Mouse (Mus musculus) liver, embryonic 16.5 days (tissue): ENCODE measurements around the gene Jak3. TPM values are rescaled to one million over a fixed set of nuclear protein-coding genes. Genes with fewer than 3 reads are reported as not detected.

Source experiments
- ATAC-seq: fragments of 200-750 bp; cut with Nextera tagmentation; 2 replicates; pipeline ENCODE4 v1.8.0; 2017; ENCODE audit warnings: low read depth, mild to moderate bottlenecking, moderate number of reproducible peaks, moderate library complexity
- H3K27ac ChIP-seq: fragments of 300-500 bp; sonication (generic); 2 replicates; pipeline ENCODE4 v1.5.1; 2014; ENCODE audit warnings: mild to moderate bottlenecking, low read length
- H3K27me3 ChIP-seq: fragments of 300-500 bp; sonication (generic); 2 replicates; pipeline ENCODE4 v1.6.1; 2014; ENCODE audit warnings: low read depth, low read length, mixed read lengths; ENCODE audit not compliant: control insufficient read depth, insufficient read depth
- H3K36me3 ChIP-seq: fragments of 300-500 bp; sonication (generic); 2 replicates; pipeline ENCODE4 v1.6.1; 2014; ENCODE audit warnings: mild to moderate bottlenecking; ENCODE audit not compliant: control insufficient read depth, insufficient read depth
- H3K4me1 ChIP-seq: fragments of 300-500 bp; sonication (generic); 2 replicates; pipeline ENCODE4 v1.6.1; 2014; ENCODE audit warnings: low read depth, low read length, mixed read lengths; ENCODE audit not compliant: control insufficient read depth
- H3K4me2 ChIP-seq: fragments of 300-500 bp; sonication (generic); 2 replicates; pipeline ENCODE4 v1.6.1; 2014; ENCODE audit warnings: low read depth, low read length, mixed read lengths
- H3K4me3 ChIP-seq: fragments of 300-500 bp; sonication (generic); 2 replicates; pipeline ENCODE4 v1.5.1; 2014; ENCODE audit warnings: low read depth, mild to moderate bottlenecking, low read length
- H3K9ac ChIP-seq: fragments of 300-500 bp; sonication (generic); 2 replicates; pipeline ENCODE4 v1.6.1; 2014; ENCODE audit warnings: low read depth, low read length
- H3K9me3 ChIP-seq: fragments of 300-500 bp; sonication (generic); replicated peaks from 2 replicates; pipeline ENCODE4 v1.6.1; 2016; ENCODE audit warnings: low read length; ENCODE audit not compliant: control insufficient read depth
- WGBS: fragments of 180-500 bp; shearing (Covaris S2); extraction: QIAGEN DNeasy Blood & Tissue Kit; methylation state at CpG from one replicate; pipeline ENCODE4 v1.1.7; 2014; ENCODE audit not compliant: insufficient replicate concordance; 5-methylcytosine and 5-hydroxymethylcytosine counted together
- polyA plus RNA-seq: library from polyadenylated mRNA; unstranded; fragments of >200 nt; fragmentation: Nextera tagmentation; extraction: Ambion mirVana; gene quantifications from 2 replicates; pipeline ENCODE4 v1.2.1, GENCODE M21; 2015

Jak3 gene
- 5.7 and 6.3 TPM in 2 replicates for polyA plus RNA-seq

DNA sequence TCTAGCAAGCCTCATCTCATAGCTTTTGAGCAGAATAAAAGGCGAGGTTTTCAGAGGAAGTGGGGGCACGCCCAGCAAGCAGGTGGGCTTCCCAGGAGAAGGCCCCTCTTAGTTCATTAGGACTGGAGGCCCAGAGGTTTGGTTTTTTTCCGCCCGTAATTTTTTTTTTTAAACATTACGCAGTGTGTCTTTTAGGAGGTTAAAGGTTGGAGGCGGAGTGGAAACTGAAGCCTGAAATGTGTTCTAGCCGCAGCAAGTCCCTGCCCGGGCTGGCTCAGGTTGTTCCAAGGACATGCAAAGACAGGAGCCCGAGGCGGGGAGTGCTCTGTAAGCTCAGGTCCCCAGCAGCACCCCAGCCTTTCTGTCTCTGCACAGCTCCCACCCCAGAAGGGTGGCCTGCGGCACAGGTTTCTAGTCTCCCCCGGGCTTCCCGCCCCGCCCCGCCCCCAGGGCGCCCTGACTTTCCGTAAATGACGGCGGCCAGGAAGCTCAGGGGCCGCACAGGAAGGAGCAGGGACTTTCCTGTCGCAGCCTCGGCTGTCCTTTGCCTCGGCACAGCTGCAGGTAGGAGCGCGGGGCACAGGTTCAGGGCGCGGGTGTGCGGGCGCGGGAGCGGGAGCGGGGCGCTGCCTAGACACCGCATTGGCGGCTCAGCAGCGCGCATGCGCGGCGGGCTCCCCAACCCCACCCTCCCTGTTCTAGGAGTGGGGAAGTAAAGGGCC is at the start of gene Jak3:
TSS of gene Jak3 (plus strand) at position 277 of the 722 bp plus-strand sequence.
- H3K27ac ChIP-seq: peak within 1 kb of the TSS; percentile 81
- ATAC-seq: peak; percentile 71
- H3K4me3 ChIP-seq: peak within 1 kb of the TSS; percentile 79
- 2% methylated on average over 34 of the region's 40 CpGs for WGBS
- no peaks in the 10 kb centered on the region for H3K36me3 ChIP-seq
- H3K9ac ChIP-seq: peak within 1 kb of the TSS; percentile 79
- peak within 1 kb of the TSS; percentile 86 for H3K4me2 ChIP-seq
- peaks cover 5% of the 10 kb centered on the region for H3K27me3 ChIP-seq
- H3K4me1 ChIP-seq: peaks cover 22% of the 10 kb centered on the region
- H3K9me3 ChIP-seq: no peaks in the 10 kb centered on the region

DNA sequence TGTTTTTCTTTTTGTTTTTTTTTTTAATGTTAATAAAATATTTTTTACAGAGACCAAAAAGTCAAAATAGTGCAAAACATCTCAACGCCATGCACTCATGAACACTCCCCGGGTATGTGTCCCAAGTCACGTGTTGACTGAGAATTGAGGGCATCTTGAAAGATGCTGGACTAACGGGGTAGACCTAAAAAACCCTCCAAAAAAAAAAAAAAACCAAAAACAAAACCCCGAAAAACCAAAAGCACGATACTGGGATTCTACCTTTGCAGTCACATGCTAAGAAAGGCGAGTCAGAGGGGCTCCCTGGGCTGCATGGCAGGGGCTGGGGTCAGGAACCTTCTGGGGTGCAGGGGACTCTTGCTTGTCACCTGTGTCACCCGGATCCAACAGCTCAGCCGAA is 49.3 kb upstream of the Jak3 start:
- no peak overlapping the region for H3K4me2 ChIP-seq
- H3K9me3 ChIP-seq: peaks cover 10% of the 10 kb centered on the region
- H3K9ac ChIP-seq: no peak overlapping the region
- peak overlapping the region; percentile 64; the same call in 1 of the 2 replicates for H3K27ac ChIP-seq
- 60% methylated on average over 9 of the region's 9 CpGs for whole genome bisulfite sequencing
- H3K36me3 ChIP-seq: peaks cover 27% of the 10 kb centered on the region
- ATAC-seq: no peak
- peaks cover 20% of the 10 kb centered on the region for H3K27me3 ChIP-seq
- H3K4me3 ChIP-seq: no peak overlapping the region
- peaks cover 26% of the 10 kb centered on the region for H3K4me1 ChIP-seq

DNA sequence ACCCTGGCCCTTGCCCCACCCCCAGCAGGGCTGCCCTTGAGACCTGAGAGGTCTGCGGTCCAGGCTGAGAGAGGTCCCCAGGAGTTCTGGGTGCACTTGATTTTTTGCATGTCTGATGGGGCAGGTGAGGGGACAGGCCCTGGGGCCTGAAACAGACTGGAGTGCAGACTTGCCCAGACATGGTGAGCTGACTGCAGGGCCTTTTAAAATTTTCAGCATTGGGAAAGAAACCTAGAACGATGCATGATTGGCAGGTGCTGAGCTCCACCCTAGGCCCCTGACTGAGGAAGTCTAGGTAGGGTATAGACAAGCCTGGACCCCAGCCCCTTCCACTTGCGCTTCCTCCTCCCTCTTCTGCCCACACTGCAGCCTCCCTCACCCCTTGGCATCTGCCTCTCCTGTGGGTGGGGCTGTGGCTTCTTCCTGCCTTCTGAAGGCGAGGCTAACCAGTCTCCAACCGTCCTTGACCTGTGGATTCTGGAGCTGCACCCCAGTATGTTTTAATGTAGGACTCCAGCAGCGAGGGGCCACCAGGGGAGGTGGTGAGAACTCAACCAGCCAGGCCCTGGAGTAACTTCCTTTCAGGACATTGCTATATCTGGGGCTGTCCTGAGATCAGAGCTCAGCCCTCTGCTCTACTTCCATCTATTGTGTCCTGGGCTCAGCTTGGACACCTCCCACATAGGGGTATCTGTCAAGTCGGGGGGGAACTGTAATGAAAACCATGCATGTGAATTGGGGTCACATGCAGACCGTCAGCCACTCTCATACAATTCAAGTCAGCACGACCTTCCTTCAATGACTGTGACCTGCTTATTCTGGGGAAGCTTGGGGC is 48.6 kb upstream of the Jak3 start:
- H3K36me3 ChIP-seq: peaks cover 20% of the 10 kb centered on the region
- 25% methylated on average over 9 of the region's 9 CpGs for WGBS
- 0 out of 2 replicates have a peak overlapping the region, but pooled peaks have one; percentile 3 for H3K4me2 ChIP-seq
- peaks cover 26% of the 10 kb centered on the region for H3K4me1 ChIP-seq
- no peak for ATAC-seq
- no peak overlapping the region for H3K9ac ChIP-seq
- H3K9me3 ChIP-seq: peaks cover 8% of the 10 kb centered on the region
- H3K4me3 ChIP-seq: no peak overlapping the region
- peaks cover 20% of the 10 kb centered on the region for H3K27me3 ChIP-seq
- peak overlapping the region; percentile 64 for H3K27ac ChIP-seq

DNA sequence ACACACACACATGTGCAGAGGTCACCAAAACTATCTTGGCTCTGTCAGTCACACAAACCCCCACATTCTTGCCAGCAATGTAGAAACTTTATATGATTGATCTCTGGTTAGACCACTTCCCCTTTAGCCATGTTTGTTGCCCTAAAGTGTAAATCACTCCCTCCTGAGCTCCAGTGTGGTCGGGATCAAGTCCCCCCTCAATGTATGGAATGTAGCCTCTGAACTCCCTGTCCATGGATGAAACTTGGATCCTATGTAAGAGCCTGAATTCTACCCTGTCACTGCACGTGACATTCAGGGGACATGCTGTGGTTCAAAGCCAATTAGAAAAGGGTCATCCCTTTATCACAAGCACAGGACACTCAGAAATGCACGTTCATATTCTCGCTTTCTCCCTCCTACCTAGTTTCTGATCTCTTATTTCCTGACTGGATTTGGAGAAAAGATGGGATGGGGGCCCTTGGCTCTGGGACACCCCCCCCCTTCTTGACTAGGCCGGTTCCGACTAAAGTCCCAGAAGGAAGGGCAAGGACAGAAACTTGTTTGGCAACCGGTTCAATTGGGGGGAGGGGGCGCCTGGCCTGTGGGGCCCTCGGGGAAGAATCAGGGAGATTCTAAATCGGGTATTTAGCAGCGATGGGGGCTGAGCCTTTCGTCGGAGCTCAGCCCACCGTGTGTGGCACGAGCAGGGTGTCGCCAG is 47.5 kb upstream of the Jak3 start:
- Histone ChIP-seq H3K9ac (peak overlapping the region; percentile 63), H3K4me1 (peaks cover 26% of the 10 kb centered on the region), H3K36me3 (peaks cover 9% of the 10 kb centered on the region), H3K27ac (peak overlapping the region; percentile 64), H3K4me3 (peak overlapping the region; percentile 53), H3K27me3 (peaks cover 28% of the 10 kb centered on the region), H3K4me2 (peak overlapping the region; percentile 87), H3K9me3 (no peaks in the 10 kb centered on the region)
- 4% methylated on average over 16 of the region's 16 CpGs for WGBS
- ATAC-seq: no peak

DNA sequence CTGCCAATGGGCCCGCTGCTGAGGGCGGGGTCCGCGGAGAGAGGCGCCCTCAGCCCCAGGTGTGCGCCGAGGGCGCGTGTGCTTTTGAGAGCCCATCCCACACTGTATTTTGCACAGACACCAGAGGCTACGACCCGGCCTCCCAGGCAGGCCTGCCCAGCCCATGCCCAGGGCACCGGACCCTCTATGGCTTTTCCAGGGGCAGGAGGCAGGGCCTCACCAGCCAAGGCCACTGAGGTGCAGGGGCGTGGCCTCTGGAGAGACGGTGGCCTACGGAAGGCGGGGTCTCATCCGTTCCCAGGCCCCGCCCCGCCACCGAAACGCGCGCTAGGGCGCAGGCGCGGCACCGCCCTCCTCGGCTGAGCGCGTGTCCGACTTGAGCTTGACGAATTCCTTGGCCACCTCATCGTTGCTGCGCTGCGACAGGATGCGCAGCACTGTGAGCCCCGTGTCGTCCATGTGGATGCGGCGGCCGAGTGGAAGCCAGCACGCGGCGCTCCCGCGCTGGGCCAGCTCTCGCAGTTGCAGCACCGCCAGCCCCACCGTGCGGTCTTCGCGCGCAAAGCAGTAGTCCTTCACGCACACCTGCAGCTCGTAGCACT is 46.9 kb upstream of the Jak3 start:
- no peaks in the 10 kb centered on the region for H3K9me3 ChIP-seq
- WGBS: under 1% methylated on average over 53 of the region's 55 CpGs
- H3K4me2 ChIP-seq: peak overlapping the region; percentile 87
- H3K4me1 ChIP-seq: peaks cover 29% of the 10 kb centered on the region
- ATAC-seq: peak; percentile 76
- peak overlapping the region; percentile 63 for H3K9ac ChIP-seq
- H3K4me3 ChIP-seq: peak overlapping the region; percentile 53
- peaks cover 35% of the 10 kb centered on the region for H3K27me3 ChIP-seq
- no peak overlapping the region; the same call in 1 of the 2 replicates for H3K27ac ChIP-seq
- peaks cover 3% of the 10 kb centered on the region for H3K36me3 ChIP-seq

DNA sequence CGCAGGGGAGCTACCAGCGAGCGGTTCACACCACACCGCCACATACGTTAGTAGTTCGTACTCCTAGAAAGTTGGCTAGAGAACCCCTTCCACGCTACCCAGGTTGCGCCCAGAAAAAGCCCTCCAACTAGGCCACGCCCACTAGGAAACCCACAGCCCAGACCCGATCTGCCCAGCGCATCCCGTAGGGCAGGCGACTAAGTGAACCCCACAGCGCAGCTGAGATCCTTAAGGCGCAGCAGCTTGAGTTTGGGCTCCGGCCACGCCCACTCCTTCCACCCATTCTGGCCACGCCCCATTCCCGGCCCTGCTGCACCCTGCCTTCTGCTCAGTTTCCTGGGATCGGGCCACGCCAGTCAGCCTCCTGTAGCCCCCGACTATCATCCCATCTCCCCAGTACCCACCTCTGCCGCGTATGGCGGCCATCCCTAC is 46.3 kb upstream of the Jak3 start:
- peaks cover 32% of the 10 kb centered on the region for H3K4me1 ChIP-seq
- peak overlapping the region; percentile 53 for H3K4me3 ChIP-seq
- no peaks in the 10 kb centered on the region for H3K36me3 ChIP-seq
- H3K4me2 ChIP-seq: peak overlapping the region; percentile 87
- H3K27me3 ChIP-seq: peaks cover 39% of the 10 kb centered on the region
- 5% methylated on average over 25 of the region's 25 CpGs for WGBS
- H3K27ac ChIP-seq: no peak overlapping the region; the same call in 1 of the 2 replicates
- H3K9me3 ChIP-seq: no peaks in the 10 kb centered on the region
- 0 out of 2 replicates have a peak overlapping the region, but pooled peaks have one; percentile 9 for H3K9ac ChIP-seq
- ATAC-seq: peak; percentile 9; the same call in 1 of the 2 replicates

DNA sequence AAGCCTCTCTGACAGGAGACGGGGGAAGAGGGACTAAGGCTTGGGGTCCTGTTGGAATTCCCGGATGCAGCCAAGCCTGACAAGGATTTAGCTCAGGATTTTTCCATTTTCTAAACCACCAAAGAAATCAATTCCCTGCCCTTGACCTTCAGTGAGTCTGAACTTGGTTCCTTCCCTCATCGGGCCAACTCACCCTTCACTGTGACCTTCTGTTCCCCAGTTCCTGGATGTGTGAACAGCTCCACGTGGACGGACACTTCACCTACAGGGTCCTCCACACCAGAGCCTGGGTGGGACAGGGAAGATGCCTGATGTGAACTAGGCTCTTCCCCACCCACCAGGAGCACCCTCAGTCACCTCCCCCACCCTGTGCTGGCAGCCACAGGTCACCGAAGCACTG is 45.3 kb upstream of the Jak3 start:
- WGBS: 67% methylated on average over 6 of the region's 6 CpGs
- Histone ChIP-seq H3K9ac (no peak overlapping the region), H3K4me1 (peaks cover 32% of the 10 kb centered on the region), H3K4me2 (no peak overlapping the region), H3K4me3 (no peak overlapping the region), H3K27ac (no peak overlapping the region), H3K9me3 (no peaks in the 10 kb centered on the region), H3K36me3 (no peaks in the 10 kb centered on the region), H3K27me3 (peaks cover 43% of the 10 kb centered on the region)
- no peak for ATAC-seq

DNA sequence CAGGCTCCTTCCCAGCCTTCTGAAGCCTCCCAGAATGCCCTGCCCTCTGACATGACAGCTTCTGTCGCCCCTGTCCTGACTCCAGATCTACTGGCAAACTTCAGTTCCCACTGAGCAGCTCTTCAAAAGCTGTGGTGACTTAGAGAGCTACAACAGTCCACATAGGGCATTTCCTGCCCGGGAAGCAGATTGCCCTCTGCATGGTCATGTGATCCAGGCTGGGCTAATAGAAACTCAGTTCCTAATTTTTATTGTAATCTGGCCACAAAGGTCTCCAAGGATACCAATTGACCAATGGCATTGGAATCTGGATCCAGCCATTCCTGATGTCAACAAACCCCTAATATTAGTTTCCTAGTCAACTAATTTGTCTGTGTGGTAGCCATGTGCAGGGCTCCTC is 44.2 kb upstream of the Jak3 start:
- 17% methylated on average over 2 of the region's 2 CpGs for WGBS
- peaks cover 32% of the 10 kb centered on the region for H3K4me1 ChIP-seq
- no peak overlapping the region for H3K4me2 ChIP-seq
- no peak overlapping the region for H3K27ac ChIP-seq
- no peak overlapping the region for H3K4me3 ChIP-seq
- ATAC-seq: no peak
- no peaks in the 10 kb centered on the region for H3K36me3 ChIP-seq
- no peaks in the 10 kb centered on the region for H3K9me3 ChIP-seq
- H3K27me3 ChIP-seq: peaks cover 43% of the 10 kb centered on the region
- H3K9ac ChIP-seq: no peak overlapping the region
